Mouse (Mus musculus) forebrain, embryonic 10.5 days (tissue): Measurements from ENCODE around the gene Slc16a3. TPM values are rescaled to one million over a fixed set of nuclear protein-coding genes. Genes with fewer than 3 reads are reported as not detected.
A peak's percentile ranks its signal among the peaks of the same experiment; 100 is the strongest.

Source experiments
- DNase-seq: peaks from one replicate; pipeline ENCODE4 v3.0.0-alpha.2; 2017; ENCODE audit warnings: low spot score; ENCODE audit errors: extremely low spot score
- H3K27ac ChIP-seq: fragments of 300-500 bp; sonication (generic); 2 replicates; pipeline ENCODE4 v1.5.1; 2016; ENCODE audit warnings: mild to moderate bottlenecking
- H3K27me3 ChIP-seq: fragments of 300-500 bp; sonication (generic); 2 replicates; pipeline ENCODE4 v1.6.1; 2016; ENCODE audit warnings: mild to moderate bottlenecking; ENCODE audit not compliant: poor library complexity, severe bottlenecking
- H3K36me3 ChIP-seq: fragments of 300-500 bp; sonication (generic); replicated peaks from 2 replicates; pipeline ENCODE4 v1.6.1; 2016; ENCODE audit warnings: mild to moderate bottlenecking, moderate library complexity
- H3K4me1 ChIP-seq: fragments of 300-500 bp; sonication (generic); 2 replicates; pipeline ENCODE4 v1.6.1; 2016
- H3K4me3 ChIP-seq: fragments of 300-500 bp; sonication (generic); 2 replicates; pipeline ENCODE4 v1.5.1; 2016; ENCODE audit warnings: mild to moderate bottlenecking, moderate library complexity
- H3K9me3 ChIP-seq: fragments of 300-500 bp; sonication (generic); 2 replicates; pipeline ENCODE4 v1.6.1; 2016; ENCODE audit warnings: mild to moderate bottlenecking, moderate library complexity
- WGBS: fragments of 180-500 bp; shearing (Covaris S2); methylation state at CpG from one replicate; pipeline ENCODE4 v1.1.7; 2016; 5-methylcytosine and 5-hydroxymethylcytosine counted together
- polyA plus RNA-seq: library from polyadenylated mRNA; unstranded; fragments of >200 nt; fragmentation: Nextera tagmentation; extraction: Ambion mirVana; gene quantifications from 2 replicates; pipeline ENCODE4 v1.2.1, GENCODE M21; 2016

The Slc16a3 gene
- polyA plus RNA-seq, 1 experiment from 2014 or later, result 147 TPM

DNA sequence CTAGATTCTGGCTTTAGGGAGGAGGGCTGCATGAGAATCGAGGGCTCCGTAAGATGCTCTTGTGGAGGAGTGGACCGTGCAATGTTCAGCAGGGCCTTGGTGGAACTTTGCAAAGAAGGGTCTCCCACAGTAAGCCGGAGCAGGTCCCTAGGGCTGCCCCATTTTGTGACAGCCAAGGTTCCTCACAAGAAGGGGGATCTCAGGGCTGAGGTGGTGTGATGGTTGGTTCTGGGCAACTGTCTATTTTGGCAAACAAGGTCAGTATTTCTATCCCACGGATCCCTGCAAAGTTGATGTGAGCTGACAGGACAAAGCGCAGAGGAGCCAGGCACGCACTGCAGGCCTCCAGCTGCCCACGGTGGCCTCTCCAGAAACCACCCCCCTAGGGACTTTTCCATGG, 3.0 kb downstream of the Slc16a3 start:
- WGBS, result 32% methylated on average over 8 of the region's 8 CpGs
- H3K4me1 ChIP-seq, result peaks cover 69% of the 10 kb centered on the region
- no peak for DNase-seq

DNA sequence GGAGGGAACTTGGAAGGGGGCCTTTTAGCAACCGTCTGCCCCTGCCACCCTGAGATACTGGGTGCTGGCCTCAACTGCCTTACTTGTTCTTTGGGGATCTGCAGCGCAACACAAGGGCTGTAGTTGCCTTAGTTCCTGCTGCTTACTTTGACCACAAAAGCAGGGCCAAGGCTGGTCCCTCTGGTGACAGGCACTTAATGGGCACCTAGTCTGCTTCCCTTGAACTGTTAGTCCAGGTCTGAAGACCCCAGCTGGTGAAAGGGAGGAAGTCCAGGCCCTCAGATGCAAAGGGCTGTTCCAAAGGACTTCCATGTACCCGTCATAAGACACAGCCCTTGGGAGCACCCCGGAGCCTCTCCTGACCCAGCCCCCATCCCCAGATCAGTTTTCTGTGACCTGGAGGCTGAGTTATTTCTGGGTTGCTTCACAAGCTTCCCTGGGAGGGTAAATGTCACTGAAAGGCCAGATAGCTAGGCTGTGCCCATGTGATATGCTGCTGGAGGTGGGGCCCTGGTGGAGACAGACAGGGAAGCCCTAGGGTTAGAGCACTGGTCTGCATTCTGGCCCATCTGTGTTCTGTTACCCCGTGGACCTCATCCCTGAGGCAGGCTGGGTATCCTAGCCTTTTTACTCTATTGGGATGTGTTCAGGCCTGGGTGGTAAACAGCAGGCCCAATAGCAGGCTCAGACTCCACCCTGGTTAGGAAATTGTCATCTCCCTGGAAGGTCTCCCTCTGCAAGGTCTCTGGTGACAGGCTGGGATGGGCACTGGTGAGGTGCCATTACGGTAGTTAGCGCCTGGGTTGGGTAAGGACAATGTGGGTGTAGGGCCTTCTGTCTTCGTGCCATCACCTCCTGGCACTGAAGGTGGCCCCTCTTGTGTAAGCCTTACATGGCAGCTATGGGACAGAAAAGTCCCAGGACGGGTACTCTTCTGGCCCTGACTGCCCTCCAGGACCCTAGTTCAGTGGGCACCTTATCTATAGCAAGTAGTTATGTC, 3.8 kb downstream of the Slc16a3 start:
- Histone ChIP-seq H3K27me3 (peaks cover 19% of the 10 kb centered on the region), H3K27ac (peak overlapping the region; percentile 94), H3K9me3 (no peaks in the 10 kb centered on the region), H3K4me1 (peaks cover 71% of the 10 kb centered on the region), H3K36me3 (peaks cover 53% of the 10 kb centered on the region), H3K4me3 (peak overlapping the region; percentile 74)
- WGBS, result 83% methylated on average over 9 of the region's 9 CpGs
- no peak for DNase-seq

More for the DNA sequence above, 3.0 kb downstream of the Slc16a3 start:
- Histone ChIP-seq H3K27me3 (peaks cover 22% of the 10 kb centered on the region), H3K36me3 (peaks cover 45% of the 10 kb centered on the region), H3K9me3 (no peaks in the 10 kb centered on the region), H3K27ac (peak overlapping the region; percentile 94), H3K4me3 (peak overlapping the region; percentile 74)

DNA sequence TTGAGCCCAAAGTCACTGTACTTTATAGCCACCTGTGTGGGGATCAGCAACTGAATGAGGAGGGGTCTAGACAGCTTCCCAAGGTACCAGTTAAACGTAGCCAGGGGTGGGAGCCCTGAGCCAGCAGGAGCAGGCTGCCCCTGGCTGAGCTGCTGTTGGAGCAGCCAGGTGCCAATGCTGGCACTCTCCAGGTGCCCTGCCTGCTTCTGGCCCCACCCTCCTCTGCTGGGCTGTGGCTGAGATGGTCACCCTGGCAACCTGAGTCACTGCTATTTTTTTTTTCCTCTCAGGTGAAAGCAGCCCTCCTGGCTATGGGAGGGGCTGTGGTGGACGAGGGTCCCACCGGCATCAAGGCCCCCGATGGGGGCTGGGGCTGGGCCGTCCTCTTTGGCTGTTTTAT, 6.7 kb downstream of the Slc16a3 start:
- H3K4me3 ChIP-seq, result no peak overlapping the region
- H3K27me3 ChIP-seq, result no peaks in the 10 kb centered on the region
- H3K36me3 ChIP-seq, result peaks cover 82% of the 10 kb centered on the region
- 92% methylated on average over 5 of the region's 5 CpGs for WGBS
- no peak for DNase-seq
- H3K4me1 ChIP-seq, result peaks cover 58% of the 10 kb centered on the region
- no peak overlapping the region for H3K27ac ChIP-seq
- H3K9me3 ChIP-seq, result no peaks in the 10 kb centered on the region

DNA sequence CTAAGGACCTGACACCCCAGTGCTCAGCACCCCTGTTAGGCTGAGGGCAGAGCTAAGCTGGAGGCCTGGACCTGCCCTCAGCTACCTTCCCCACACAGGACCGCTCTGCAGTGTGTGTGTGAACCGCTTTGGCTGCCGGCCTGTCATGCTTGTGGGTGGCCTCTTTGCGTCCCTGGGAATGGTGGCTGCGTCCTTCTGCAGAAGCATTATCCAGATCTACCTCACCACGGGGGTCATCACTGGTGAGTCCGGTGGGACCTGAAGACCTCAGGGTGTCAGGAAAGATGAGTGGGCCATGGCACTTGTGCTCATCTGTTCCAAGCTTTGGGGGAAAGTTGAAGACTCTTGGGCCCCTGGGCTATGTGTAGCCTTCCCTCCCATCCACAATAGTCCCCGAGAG, 7.4 kb downstream of the Slc16a3 start:
- WGBS, result 94% methylated on average over 8 of the region's 8 CpGs
- Histone ChIP-seq H3K27me3 (no peaks in the 10 kb centered on the region), H3K4me3 (no peak overlapping the region), H3K9me3 (no peaks in the 10 kb centered on the region), H3K4me1 (peaks cover 50% of the 10 kb centered on the region), H3K27ac (no peak overlapping the region), H3K36me3 (peaks cover 90% of the 10 kb centered on the region)
- DNase-seq, result no peak

DNA sequence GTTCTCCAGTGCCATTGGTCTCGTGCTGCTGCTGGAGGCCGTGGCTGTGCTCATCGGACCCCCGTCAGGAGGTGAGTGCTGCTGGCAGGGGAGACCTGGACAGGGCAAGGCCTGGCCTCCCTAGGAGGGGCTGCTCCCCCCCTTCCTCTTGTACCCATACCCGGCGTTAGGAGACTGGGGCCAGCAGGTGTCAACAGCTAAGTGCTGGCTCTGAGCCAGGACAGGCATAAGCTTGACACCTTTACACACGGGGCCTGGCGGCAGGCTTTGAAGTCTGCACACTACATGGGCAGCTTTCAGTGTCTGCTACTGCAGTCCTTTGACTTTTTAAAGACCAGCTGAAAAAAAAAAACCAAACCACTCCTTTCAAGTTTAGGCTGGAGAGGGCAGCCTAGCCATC, 8.8 kb downstream of the Slc16a3 start:
- H3K4me1 ChIP-seq, result peaks cover 37% of the 10 kb centered on the region
- no peak for DNase-seq
- H3K36me3 ChIP-seq, result peaks cover 99% of the 10 kb centered on the region
- no peak overlapping the region for H3K4me3 ChIP-seq
- 89% methylated on average over 8 of the region's 8 CpGs for WGBS
- no peaks in the 10 kb centered on the region for H3K9me3 ChIP-seq
- H3K27ac ChIP-seq, result no peak overlapping the region
- no peaks in the 10 kb centered on the region for H3K27me3 ChIP-seq

DNA sequence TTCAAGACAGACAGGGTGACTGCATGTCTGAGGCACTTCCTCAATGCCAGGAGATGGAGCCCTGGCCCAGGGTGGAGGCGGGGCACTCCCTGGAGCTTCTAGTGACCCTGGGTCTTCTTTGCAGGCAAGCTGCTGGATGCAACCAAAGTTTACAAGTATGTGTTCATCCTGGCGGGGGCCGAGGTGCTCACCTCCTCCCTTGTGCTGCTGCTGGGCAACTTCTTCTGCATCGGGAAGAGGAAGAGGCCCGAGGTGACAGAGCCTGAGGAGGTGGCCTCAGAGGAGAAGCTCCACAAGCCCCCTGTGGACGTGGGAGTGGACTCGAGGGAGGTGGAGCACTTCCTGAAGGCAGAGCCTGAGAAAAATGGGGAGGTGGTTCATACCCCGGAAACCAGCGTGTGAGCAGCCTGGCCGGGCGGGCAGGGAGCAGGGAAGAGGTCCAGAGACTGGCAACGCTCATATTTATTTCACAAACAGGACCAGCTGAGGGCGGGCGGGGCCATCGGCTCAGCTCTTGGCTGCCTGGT, 9.5 kb downstream of the Slc16a3 start:
- DNase-seq, result no peak
- H3K36me3 ChIP-seq, result peaks cover 99% of the 10 kb centered on the region
- no peak overlapping the region for H3K27ac ChIP-seq
- H3K9me3 ChIP-seq, result no peaks in the 10 kb centered on the region
- H3K27me3 ChIP-seq, result no peaks in the 10 kb centered on the region
- peaks cover 29% of the 10 kb centered on the region for H3K4me1 ChIP-seq
- WGBS, result 85% methylated on average over 15 of the region's 15 CpGs
- H3K4me3 ChIP-seq, result no peak overlapping the region

DNA sequence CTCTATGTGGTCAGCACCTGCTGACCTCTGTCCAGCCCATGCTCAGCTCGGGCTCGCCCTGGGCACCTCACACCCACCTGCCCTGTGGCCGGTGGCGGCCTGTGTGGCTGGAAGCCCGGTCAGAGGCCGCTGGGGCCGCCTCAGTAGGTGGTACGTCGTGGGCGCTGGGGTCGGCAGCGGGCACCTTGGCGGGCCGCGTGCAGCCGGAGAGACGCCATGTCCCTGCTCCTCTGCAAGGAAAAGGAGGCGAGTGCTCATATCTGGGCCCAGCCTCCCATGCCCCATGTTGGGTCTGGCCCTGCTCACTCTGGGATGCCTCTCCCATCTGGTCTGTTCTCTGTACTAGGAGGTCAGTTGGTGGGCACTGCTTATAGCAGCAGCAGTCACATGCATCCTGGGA, 10.8 kb downstream of the Slc16a3 start:
- Histone ChIP-seq H3K9me3 (no peaks in the 10 kb centered on the region), H3K4me1 (peaks cover 20% of the 10 kb centered on the region), H3K36me3 (peaks cover 100% of the 10 kb centered on the region), H3K27ac (no peak overlapping the region), H3K4me3 (no peak overlapping the region), H3K27me3 (no peaks in the 10 kb centered on the region)
- WGBS, result 90% methylated on average over 18 of the region's 18 CpGs
- no peak for DNase-seq

DNA sequence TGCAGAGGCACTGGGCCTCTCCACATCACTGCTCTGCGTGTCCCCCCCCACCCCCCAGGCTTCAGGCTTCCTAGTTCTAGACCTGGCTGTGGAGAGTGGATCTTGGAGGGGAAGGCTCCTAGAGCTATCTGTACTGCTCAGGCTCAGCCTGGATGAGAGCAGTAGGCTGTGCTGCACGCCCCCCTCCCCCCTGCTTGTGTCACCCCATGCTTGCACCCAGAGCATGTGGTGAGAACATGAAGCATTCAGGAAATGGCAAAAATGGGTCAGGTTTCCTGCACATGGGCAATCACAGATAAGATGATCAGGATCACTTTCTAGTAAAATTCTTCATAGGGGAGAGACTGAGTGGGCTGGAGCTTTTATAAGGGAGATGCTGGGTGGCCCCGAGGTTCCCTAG, 11.3 kb downstream of the Slc16a3 start:
- no peak for DNase-seq
- 84% methylated on average over 3 of the region's 3 CpGs for WGBS
- H3K4me1 ChIP-seq, result peaks cover 20% of the 10 kb centered on the region
- H3K36me3 ChIP-seq, result peaks cover 100% of the 10 kb centered on the region
- no peaks in the 10 kb centered on the region for H3K9me3 ChIP-seq
- no peak overlapping the region for H3K4me3 ChIP-seq
- H3K27me3 ChIP-seq, result no peaks in the 10 kb centered on the region
- H3K27ac ChIP-seq, result no peak overlapping the region

DNA sequence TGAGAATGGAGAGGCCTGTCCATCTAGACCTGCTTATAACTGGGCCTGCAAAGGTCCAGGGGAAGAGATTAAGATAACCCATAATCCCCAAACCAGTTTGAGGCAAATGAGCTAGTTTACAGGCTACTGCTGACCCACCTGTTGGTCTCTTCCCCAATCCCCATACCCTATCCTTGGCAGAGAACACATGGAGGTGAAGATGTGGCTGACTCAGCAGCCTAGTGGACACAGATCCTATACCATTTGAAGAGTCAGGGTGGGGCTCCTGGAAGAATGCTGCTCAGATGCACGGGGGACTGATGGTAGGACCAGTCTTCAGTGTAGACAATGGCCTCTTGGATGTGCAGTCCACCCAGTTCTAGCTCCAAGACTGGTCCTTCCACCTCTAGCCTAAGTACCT, 12.0 kb downstream of the Slc16a3 start:
- peaks cover 100% of the 10 kb centered on the region for H3K36me3 ChIP-seq

DNA sequence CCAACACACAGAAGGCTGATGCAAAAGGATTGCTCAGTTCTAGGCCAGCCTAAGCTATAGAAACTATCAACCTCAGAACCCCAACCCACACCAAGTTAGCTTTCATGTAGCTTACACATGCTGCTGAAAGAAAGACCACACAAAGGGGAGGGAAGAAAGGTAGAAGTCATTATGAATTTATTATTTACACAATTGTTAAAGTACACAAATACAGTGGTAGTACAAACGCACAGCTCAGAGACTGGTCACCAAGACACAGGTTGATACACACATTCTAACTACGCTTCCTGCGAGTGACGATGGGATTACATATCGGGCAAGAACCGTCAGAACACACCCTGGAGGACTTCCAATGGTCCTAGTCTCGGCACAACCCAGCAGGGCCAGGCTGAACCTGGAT, 13.3 kb downstream of the Slc16a3 start:
- H3K4me3 ChIP-seq, result no peak overlapping the region
- peaks cover 100% of the 10 kb centered on the region for H3K36me3 ChIP-seq
- H3K4me1 ChIP-seq, result peaks cover 25% of the 10 kb centered on the region
- H3K27ac ChIP-seq, result no peak overlapping the region
- no peaks in the 10 kb centered on the region for H3K27me3 ChIP-seq
- no peaks in the 10 kb centered on the region for H3K9me3 ChIP-seq
- 89% methylated on average over 7 of the region's 7 CpGs for WGBS
- no peak for DNase-seq

More for the DNA sequence above, 12.0 kb downstream of the Slc16a3 start:
- no peaks in the 10 kb centered on the region for H3K9me3 ChIP-seq
- 83% methylated on average over 1 of the region's 1 CpGs for WGBS
- no peak overlapping the region for H3K4me3 ChIP-seq
- H3K4me1 ChIP-seq, result peaks cover 25% of the 10 kb centered on the region
- DNase-seq, result no peak
- no peaks in the 10 kb centered on the region for H3K27me3 ChIP-seq
- no peak overlapping the region for H3K27ac ChIP-seq

DNA sequence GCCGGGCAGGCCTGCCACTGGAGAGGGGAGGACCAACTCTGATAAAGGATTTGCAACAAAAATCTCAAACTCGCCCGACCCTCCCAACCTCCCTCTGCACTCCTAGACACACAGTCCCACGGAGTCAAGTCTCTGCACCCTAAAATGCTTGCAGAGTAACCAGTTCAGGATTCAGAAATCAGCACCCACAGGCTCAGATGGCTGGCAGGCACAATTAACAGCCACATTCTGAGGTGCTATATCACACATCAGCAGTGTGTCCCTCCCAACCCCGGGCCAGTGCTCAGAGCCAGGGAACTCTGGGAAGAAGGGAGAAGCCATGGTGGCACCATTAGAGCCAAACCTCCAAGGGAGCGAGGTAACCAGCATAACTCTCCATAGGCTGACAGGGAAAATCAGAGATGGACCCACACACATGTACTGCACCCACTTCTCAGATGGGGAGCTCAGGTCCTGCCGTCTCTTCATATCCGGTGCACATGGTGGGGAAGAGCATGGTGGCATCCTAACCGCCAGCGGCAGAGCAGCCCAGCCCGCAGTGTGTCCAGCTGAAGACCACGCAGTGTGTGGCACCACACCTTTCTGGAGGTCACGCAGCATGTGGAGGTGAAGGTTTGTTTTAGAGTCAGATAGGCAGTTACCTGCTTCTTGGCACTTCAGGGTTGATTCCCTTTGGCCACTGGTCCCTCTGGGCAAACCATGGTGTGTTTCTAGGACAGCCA, 13.9 kb downstream of the Slc16a3 start:
- Histone ChIP-seq H3K9me3 (no peaks in the 10 kb centered on the region), H3K27ac (no peak overlapping the region), H3K4me1 (peaks cover 22% of the 10 kb centered on the region), H3K27me3 (no peaks in the 10 kb centered on the region), H3K36me3 (peaks cover 100% of the 10 kb centered on the region), H3K4me3 (no peak overlapping the region)
- no peak for DNase-seq
- WGBS, result 93% methylated on average over 13 of the region's 13 CpGs

DNA sequence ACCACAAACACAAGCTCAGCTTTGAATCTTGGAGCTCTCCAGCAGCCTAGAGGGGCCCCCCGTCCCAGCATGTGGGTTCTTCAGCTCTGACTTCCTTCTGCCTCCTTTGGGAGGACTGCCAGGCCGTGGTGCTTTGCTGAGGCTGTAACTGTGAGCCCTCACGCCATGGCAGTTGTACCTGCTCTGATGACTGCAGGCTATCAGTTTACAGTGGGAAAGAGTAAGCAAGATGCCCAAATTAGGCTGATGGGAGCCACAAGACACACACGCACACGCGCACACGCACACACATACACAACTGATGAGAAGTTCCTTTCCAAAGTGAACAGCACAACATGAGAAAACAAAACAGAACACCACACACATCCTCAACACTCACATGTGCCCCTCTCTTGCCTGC, 14.6 kb downstream of the Slc16a3 start:
- H3K27ac ChIP-seq, result no peak overlapping the region
- 93% methylated on average over 7 of the region's 7 CpGs for WGBS
- no peaks in the 10 kb centered on the region for H3K9me3 ChIP-seq
- peaks cover 22% of the 10 kb centered on the region for H3K4me1 ChIP-seq
- peaks cover 100% of the 10 kb centered on the region for H3K36me3 ChIP-seq
- H3K4me3 ChIP-seq, result no peak overlapping the region
- no peak for DNase-seq
- H3K27me3 ChIP-seq, result no peaks in the 10 kb centered on the region
